Mouse (Mus musculus): ENCODE measurements at regions not wholly inside any gene's neighbourhood (a gene's known extent, or its start where the extent isn't known, plus 50 kb on each side); places are given as distances from the start of the nearest gene placed in this dataset.

- no peaks in the 10 kb centered on the region for H3K27me3 ChIP-seq (ENCODE audit: control insufficient read depth, insufficient read depth, low read length)
- 63% methylated on average over 4 of the region's 4 CpGs for WGBS
- no peaks in the 10 kb centered on the region for H3K4me1 ChIP-seq (ENCODE audit: control insufficient read depth, insufficient read depth, insufficient read length, low read length)
- TF ChIP-seq CTCF (IDR thresholded peaks at IDR 0.05; ENCODE audit: extremely low read depth, insufficient read length, insufficient replicate concordance, low read depth, low read length), result no peak
- no peak for TF ChIP-seq POLR2A (IDR thresholded peaks at IDR 0.05; ENCODE audit: low read depth, low read length)
- H3K27ac ChIP-seq (ENCODE audit: insufficient read depth, low read depth, low read length), result no peak overlapping the region
- no peak overlapping the region for H3K4me3 ChIP-seq (ENCODE audit: low read depth, low read length)
- H3K36me3 ChIP-seq (ENCODE audit: control insufficient read depth, insufficient read depth, low read length), result no peaks in the 10 kb centered on the region
Observed at GRCm38 (mm10) chr5:53401093-53401492, 64.9 kb upstream of the Rbpj start.

GRCm38 (mm10) chr5:53402022-53402421 lies 63.9 kb upstream of the Rbpj start:
- Histone ChIP-seq H3K4me1 (ENCODE audit: control insufficient read depth, insufficient read depth, insufficient read length, low read length) (no peaks in the 10 kb centered on the region), H3K36me3 (ENCODE audit: control insufficient read depth, insufficient read depth, low read length) (no peaks in the 10 kb centered on the region), H3K27me3 (ENCODE audit: control insufficient read depth, insufficient read depth, low read length) (no peaks in the 10 kb centered on the region), H3K4me3 (ENCODE audit: low read depth, low read length) (no peak overlapping the region), H3K27ac (ENCODE audit: insufficient read depth, low read depth, low read length) (no peak overlapping the region)
- WGBS, result 76% methylated on average over 4 of the region's 4 CpGs
- TF ChIP-seq CTCF (IDR thresholded peaks at IDR 0.05; ENCODE audit: extremely low read depth, insufficient read length, insufficient replicate concordance, low read depth, low read length) (no peak), POLR2A (IDR thresholded peaks at IDR 0.05; ENCODE audit: low read depth, low read length) (no peak)

GRCm38 (mm10) chr5:53402619-53403151 lies 63.3 kb upstream of the Rbpj start:
- no peak overlapping the region for H3K4me3 ChIP-seq (ENCODE audit: low read depth, low read length)
- H3K27me3 ChIP-seq (ENCODE audit: control insufficient read depth, insufficient read depth, low read length), result no peaks in the 10 kb centered on the region
- H3K4me1 ChIP-seq (ENCODE audit: control insufficient read depth, insufficient read depth, insufficient read length, low read length), result no peaks in the 10 kb centered on the region
- TF ChIP-seq CTCF (IDR thresholded peaks at IDR 0.05; ENCODE audit: extremely low read depth, insufficient read length, insufficient replicate concordance, low read depth, low read length) (no peak), POLR2A (IDR thresholded peaks at IDR 0.05; ENCODE audit: low read depth, low read length) (no peak)
- H3K36me3 ChIP-seq (ENCODE audit: control insufficient read depth, insufficient read depth, low read length), result no peaks in the 10 kb centered on the region
- peak overlapping the region; percentile 1; the same call in 1 of the 2 replicates for H3K27ac ChIP-seq (ENCODE audit: insufficient read depth, low read depth, low read length)
- whole genome bisulfite sequencing, result 64% methylated on average over 9 of the region's 9 CpGs

GRCm38 (mm10) chr5:53405929-53406328 lies 60.0 kb upstream of the Rbpj start:
- Histone ChIP-seq H3K36me3 (ENCODE audit: control insufficient read depth, insufficient read depth, low read length) (no peaks in the 10 kb centered on the region), H3K27me3 (ENCODE audit: control insufficient read depth, insufficient read depth, low read length) (no peaks in the 10 kb centered on the region), H3K4me3 (ENCODE audit: low read depth, low read length) (no peak overlapping the region), H3K27ac (ENCODE audit: insufficient read depth, low read depth, low read length) (no peak overlapping the region), H3K4me1 (ENCODE audit: control insufficient read depth, insufficient read depth, insufficient read length, low read length) (no peaks in the 10 kb centered on the region)
- WGBS, result 92% methylated on average over 5 of the region's 5 CpGs
- TF ChIP-seq POLR2A (IDR thresholded peaks at IDR 0.05; ENCODE audit: low read depth, low read length) (no peak), CTCF (IDR thresholded peaks at IDR 0.05; ENCODE audit: extremely low read depth, insufficient read length, insufficient replicate concordance, low read depth, low read length) (no peak)

GRCm38 (mm10) chr5:53407646-53408045 lies 58.3 kb upstream of the Rbpj start:
- no peaks in the 10 kb centered on the region for H3K36me3 ChIP-seq (ENCODE audit: control insufficient read depth, insufficient read depth, low read length)
- no peak overlapping the region for H3K27ac ChIP-seq (ENCODE audit: insufficient read depth, low read depth, low read length)
- H3K27me3 ChIP-seq (ENCODE audit: control insufficient read depth, insufficient read depth, low read length), result no peaks in the 10 kb centered on the region
- no peaks in the 10 kb centered on the region for H3K4me1 ChIP-seq (ENCODE audit: control insufficient read depth, insufficient read depth, insufficient read length, low read length)
- H3K4me3 ChIP-seq (ENCODE audit: low read depth, low read length), result no peak overlapping the region
- no peak for TF ChIP-seq POLR2A (IDR thresholded peaks at IDR 0.05; ENCODE audit: low read depth, low read length)
- TF ChIP-seq CTCF (IDR thresholded peaks at IDR 0.05; ENCODE audit: extremely low read depth, insufficient read length, insufficient replicate concordance, low read depth, low read length), result no peak
- 90% methylated on average over 2 of the region's 2 CpGs for WGBS

GRCm38 (mm10) chr5:53408235-53408634 lies 57.7 kb upstream of the Rbpj start:
- WGBS, result 88% methylated on average over 2 of the region's 2 CpGs
- H3K4me1 ChIP-seq (ENCODE audit: control insufficient read depth, insufficient read depth, insufficient read length, low read length), result no peaks in the 10 kb centered on the region
- no peaks in the 10 kb centered on the region for H3K36me3 ChIP-seq (ENCODE audit: control insufficient read depth, insufficient read depth, low read length)
- TF ChIP-seq POLR2A (IDR thresholded peaks at IDR 0.05; ENCODE audit: low read depth, low read length), result no peak
- no peak for TF ChIP-seq CTCF (IDR thresholded peaks at IDR 0.05; ENCODE audit: extremely low read depth, insufficient read length, insufficient replicate concordance, low read depth, low read length)
- H3K27me3 ChIP-seq (ENCODE audit: control insufficient read depth, insufficient read depth, low read length), result no peaks in the 10 kb centered on the region
- no peak overlapping the region for H3K27ac ChIP-seq (ENCODE audit: insufficient read depth, low read depth, low read length)
- no peak overlapping the region for H3K4me3 ChIP-seq (ENCODE audit: low read depth, low read length)

- TF ChIP-seq POLR2A (IDR thresholded peaks at IDR 0.05; ENCODE audit: low read depth, low read length) (no peak), CTCF (IDR thresholded peaks at IDR 0.05; ENCODE audit: extremely low read depth, insufficient read length, insufficient replicate concordance, low read depth, low read length) (no peak)
- WGBS, result 64% methylated on average over 3 of the region's 3 CpGs
- Histone ChIP-seq H3K4me1 (ENCODE audit: control insufficient read depth, insufficient read depth, insufficient read length, low read length) (no peaks in the 10 kb centered on the region), H3K36me3 (ENCODE audit: control insufficient read depth, insufficient read depth, low read length) (no peaks in the 10 kb centered on the region), H3K27me3 (ENCODE audit: control insufficient read depth, insufficient read depth, low read length) (no peaks in the 10 kb centered on the region), H3K4me3 (ENCODE audit: low read depth, low read length) (no peak overlapping the region), H3K27ac (ENCODE audit: insufficient read depth, low read depth, low read length) (no peak overlapping the region)
Observed at GRCm38 (mm10) chr5:53409740-53410139, 56.2 kb upstream of the Rbpj start.

All from small intestine, adult 2 months (tissue).